In the genomic region with DNA sequence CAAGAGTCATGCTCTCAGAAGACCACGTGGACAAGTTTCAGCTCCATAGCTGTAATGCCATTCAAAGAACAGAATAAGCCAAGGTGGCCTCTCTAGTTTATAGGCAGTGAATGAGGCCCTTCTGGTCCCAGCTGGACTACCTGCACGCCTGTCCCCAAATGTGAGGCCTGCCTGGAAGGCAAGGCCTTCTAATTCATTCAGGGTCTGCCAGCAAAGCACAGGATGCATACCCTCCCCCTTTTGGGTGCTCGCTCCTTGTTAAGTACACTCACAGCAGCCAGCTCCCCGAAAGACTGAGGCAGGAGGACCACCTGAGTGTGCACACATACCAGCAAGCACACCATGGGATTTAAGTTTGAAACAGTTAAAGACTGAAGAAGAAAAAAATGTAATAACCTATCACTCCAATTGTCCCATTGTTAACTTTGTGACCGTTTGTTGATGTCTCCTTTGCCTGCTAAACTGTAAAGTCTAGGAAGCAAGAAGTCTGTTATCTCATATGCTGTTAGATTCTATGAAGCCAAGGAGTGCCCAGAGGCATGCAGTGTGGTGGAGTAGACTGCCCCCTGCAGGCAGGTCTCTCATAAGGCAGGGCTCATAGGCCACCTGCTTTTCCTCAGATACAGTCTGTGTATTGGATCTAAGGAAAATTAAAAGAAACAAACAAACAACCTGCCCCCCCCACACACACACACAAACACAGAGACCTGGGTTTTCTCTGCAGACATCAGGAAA, we compare ENCODE assay signal across 9 mouse cellular contexts. TPM values are rescaled to one million over a fixed set of nuclear protein-coding genes. Genes with fewer than 3 reads are reported as not detected.
DNase-seq lines count a peak whose midpoint lies in the region; ATAC-seq and TF ChIP-seq lines count a peak whose summit lies in the region.
"Had no signal": no experiment of that assay in that cellular context is flagged by ENCODE, and none has a peak within 500 bp of the region (broad histone marks: within the 10 kb centered on the region; RNA-seq: fewer than 3 reads in every experiment).

No protein-coding gene starts in this region.

- H3K4me3 ChIP-seq in kidney, adult 2 months (ENCODE audit: insufficient read depth, low read depth, low read length), result no peak overlapping the region
- no peak overlapping the region for H3K4me3 ChIP-seq in kidney, embryonic 15.5 days (replicated peaks)
- no peak overlapping the region for H3K4me3 ChIP-seq in liver, embryonic 13.5 days (replicated peaks)
- H3K4me3 ChIP-seq: stomach, embryonic 15.5 days had no signal

- peak; percentile 98 for TF ChIP-seq CTCF in kidney, adult 2 months (conservative IDR thresholded peaks at IDR 0.05; ENCODE audit: insufficient read depth, insufficient read length, low read depth, low read length)

- H3K4me2 ChIP-seq in kidney, embryonic 15.5 days, result no peak overlapping the region
- no peak overlapping the region for H3K4me2 ChIP-seq in liver, embryonic 13.5 days
- H3K4me2 ChIP-seq: stomach, embryonic 15.5 days had no signal

- TF ChIP-seq POLR2A in kidney, adult 2 months (IDR thresholded peaks at IDR 0.05; ENCODE audit: low read depth, low read length), result no peak

- no peaks in the 10 kb centered on the region for H3K27me3 ChIP-seq in kidney, adult 2 months (replicated peaks; ENCODE audit: control insufficient read depth, insufficient read depth, low read length)
- H3K27me3 ChIP-seq in kidney, embryonic 15.5 days, result no peaks in the 10 kb centered on the region
- no peaks in the 10 kb centered on the region for H3K27me3 ChIP-seq in liver, embryonic 13.5 days
- H3K27me3 ChIP-seq: stomach, embryonic 15.5 days had no signal

- no peaks in the 10 kb centered on the region for H3K9me3 ChIP-seq in kidney, embryonic 15.5 days (replicated peaks)
- H3K9me3 ChIP-seq in liver, embryonic 13.5 days (replicated peaks), result no peaks in the 10 kb centered on the region
- H3K9me3 ChIP-seq: stomach, embryonic 15.5 days had no signal

- no peak for ATAC-seq in kidney, embryonic 15.5 days (replicated peaks; ENCODE audit: low FRiP score)
- ATAC-seq in liver, embryonic 13.5 days (ENCODE audit: low read depth), result no peak

- no peak overlapping the region for H3K27ac ChIP-seq in kidney, adult 2 months (ENCODE audit: insufficient read depth, low read depth, low read length)
- no peak overlapping the region for H3K27ac ChIP-seq in kidney, embryonic 15.5 days
- H3K27ac ChIP-seq in liver, embryonic 13.5 days, result no peak overlapping the region
- H3K27ac ChIP-seq: stomach, embryonic 15.5 days had no signal

- H3K4me1 ChIP-seq in kidney, adult 2 months (ENCODE audit: control insufficient read depth, insufficient read depth, low read length), result peaks cover 5% of the 10 kb centered on the region; the same call in 1 of the 2 replicates
- H3K4me1 ChIP-seq in kidney, embryonic 15.5 days, result peaks cover 12% of the 10 kb centered on the region
- H3K4me1 ChIP-seq in liver, embryonic 13.5 days (replicated peaks), result peaks cover 19% of the 10 kb centered on the region

- peak; percentile 87 for DNase-seq in kidney, adult 2 months
- DNase-seq in c-Kit-positive CD71-positive TER-119-negative erythroid progenitor cells, embryonic 14.5 days (ENCODE audit: low read depth), result peak; percentile 73
- DNase-seq in frontal cortex, adult 2 months (ENCODE audit: extremely low spot score in 1 of 2, low spot score in 1 of 2), result peak; percentile 68 to 92
- DNase-seq in kidney, adult 9 months, result peak; percentile 89
- DNase-seq in liver, embryonic 13.5 days, result peak; percentile 60
- peak; percentile 74 for DNase-seq in retina, postnatal 7 days (ENCODE audit: low read depth, low spot score)
- DNase-seq in urinary bladder, adult 18-20 months (ENCODE audit: low spot score in 2 of 2), result peak; percentile 68 to 74

- 67% methylated on average over 5 of the region's 5 CpGs for WGBS in kidney, adult 2 months
- 65% methylated on average over 5 of the region's 5 CpGs for WGBS in kidney, embryonic 15.5 days
- 51% methylated on average over 5 of the region's 5 CpGs for WGBS in liver, embryonic 13.5 days (ENCODE audit: insufficient replicate concordance)

- no peaks in the 10 kb centered on the region for H3K36me3 ChIP-seq in kidney, adult 2 months (ENCODE audit: control insufficient read depth, insufficient read depth, low read length)
- no peaks in the 10 kb centered on the region for H3K36me3 ChIP-seq in kidney, embryonic 15.5 days
- H3K36me3 ChIP-seq in liver, embryonic 13.5 days, result no peaks in the 10 kb centered on the region
- H3K36me3 ChIP-seq: stomach, embryonic 15.5 days had no signal

- no peak overlapping the region for H3K9ac ChIP-seq in kidney, embryonic 15.5 days
- H3K9ac ChIP-seq in liver, embryonic 13.5 days, result no peak overlapping the region
- H3K9ac ChIP-seq: stomach, embryonic 15.5 days had no signal

RNA-seq across cellular contexts. Expression of a gene that starts 3.6 kb away (rescaled TPM):
- 44.6 and 51.0 TPM in 2 replicates for polyA plus RNA-seq in kidney, adult 2 months (2012; rRNA removed)
- polyA plus RNA-seq in kidney, embryonic 15.5 days (2015; fragmentation: Nextera tagmentation; extraction: Ambion mirVana), result 14.4 and 14.5 TPM in 2 replicates
- polyA plus RNA-seq in frontal cortex, adult 2 months (2012; rRNA removed), result 38.2 and 41.4 TPM in 2 replicates
- 2.6 and 3.0 TPM in 2 replicates for polyA plus RNA-seq in liver, embryonic 13.5 days (2015; fragmentation: Nextera tagmentation; extraction: Ambion mirVana)
